Mouse (Mus musculus): ENCODE measurements around the gene S1pr4. TPM values are rescaled to one million over a fixed set of nuclear protein-coding genes. Genes with fewer than 3 reads are reported as not detected.
A peak's percentile ranks its signal among the peaks of the same experiment; 100 is the strongest.

Gene S1pr4
- polyA plus RNA-seq, 1 experiment: 5.6 TPM

DNA sequence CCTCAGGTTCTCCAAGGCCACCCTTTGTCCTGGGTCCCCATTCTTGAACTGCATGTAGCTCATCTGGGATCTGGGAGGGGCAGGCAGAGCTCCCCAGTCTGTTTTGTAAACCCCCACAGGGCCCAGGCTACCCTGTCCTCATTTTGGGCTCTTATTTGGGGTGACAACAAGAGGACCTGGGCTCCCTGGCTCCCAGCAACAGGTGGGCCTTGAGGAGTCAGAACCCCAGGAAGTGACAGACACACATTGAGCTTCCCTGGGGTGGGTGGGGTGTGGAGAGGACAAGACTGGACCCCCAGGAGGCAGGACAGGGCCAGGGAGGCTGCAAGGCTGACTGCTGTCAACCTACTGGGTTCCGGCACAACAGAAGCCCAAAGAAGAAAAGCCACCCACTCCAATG lies 43.7 kb upstream of the S1pr4 start:
- Histone ChIP-seq H3K27me3 (ENCODE audit: control insufficient read depth, insufficient read depth, low read length) (no peaks in the 10 kb centered on the region), H3K4me3 (ENCODE audit: low read depth, low read length) (peak overlapping the region; percentile 84), H3K36me3 (ENCODE audit: control insufficient read depth, insufficient read depth, low read length) (peaks cover 33% of the 10 kb centered on the region), H3K4me1 (ENCODE audit: control insufficient read depth, insufficient read depth, insufficient read length, low read length) (peaks cover 40% of the 10 kb centered on the region), H3K27ac (ENCODE audit: insufficient read depth, low read depth, low read length) (peak overlapping the region; percentile 98)
- 19% methylated on average over 1 of the region's 1 CpGs for WGBS
- TF ChIP-seq CTCF (IDR thresholded peaks at IDR 0.05; ENCODE audit: extremely low read depth, insufficient read length, insufficient replicate concordance, low read depth, low read length) (no peak), POLR2A (IDR thresholded peaks at IDR 0.05; ENCODE audit: low read depth, low read length) (peak; percentile 17; the same call in 1 of the 2 replicates)

DNA sequence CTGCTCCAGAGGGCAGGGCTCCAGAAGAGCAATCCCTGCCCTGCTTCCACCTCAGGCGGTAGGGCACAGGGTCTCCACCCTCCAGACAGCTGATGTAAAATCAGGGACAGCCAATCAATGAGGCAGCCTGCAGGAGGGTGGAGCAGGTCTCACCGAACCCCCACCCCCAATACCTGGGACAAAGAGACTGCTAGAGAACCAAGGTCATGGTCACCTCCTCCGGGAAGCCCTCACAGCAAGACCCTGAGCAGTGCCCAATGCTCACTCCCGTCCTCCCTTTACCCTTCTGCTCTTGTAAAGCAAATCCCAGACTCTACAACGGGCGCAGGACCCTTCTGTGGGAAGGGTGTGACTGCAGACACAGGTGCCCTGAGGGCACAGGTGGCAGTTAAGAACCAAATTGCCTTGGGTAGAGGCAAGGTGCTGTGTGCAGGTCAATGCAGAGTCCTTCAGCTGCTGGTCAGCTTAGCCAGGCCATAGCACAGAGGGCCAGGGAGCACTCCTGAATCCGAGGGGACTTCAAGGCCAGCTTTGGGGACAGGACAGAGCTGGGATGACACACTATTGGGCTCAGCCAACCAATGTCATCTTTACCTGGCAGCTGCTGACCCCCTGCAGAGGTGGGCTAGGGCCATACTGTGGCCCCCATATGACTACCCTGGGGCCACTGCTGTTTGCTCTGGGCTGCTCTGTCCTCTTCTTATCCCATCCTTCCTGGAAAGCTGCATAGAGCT lies 43.0 kb upstream of the S1pr4 start:
- 31% methylated on average over 7 of the region's 7 CpGs for WGBS

DNA sequence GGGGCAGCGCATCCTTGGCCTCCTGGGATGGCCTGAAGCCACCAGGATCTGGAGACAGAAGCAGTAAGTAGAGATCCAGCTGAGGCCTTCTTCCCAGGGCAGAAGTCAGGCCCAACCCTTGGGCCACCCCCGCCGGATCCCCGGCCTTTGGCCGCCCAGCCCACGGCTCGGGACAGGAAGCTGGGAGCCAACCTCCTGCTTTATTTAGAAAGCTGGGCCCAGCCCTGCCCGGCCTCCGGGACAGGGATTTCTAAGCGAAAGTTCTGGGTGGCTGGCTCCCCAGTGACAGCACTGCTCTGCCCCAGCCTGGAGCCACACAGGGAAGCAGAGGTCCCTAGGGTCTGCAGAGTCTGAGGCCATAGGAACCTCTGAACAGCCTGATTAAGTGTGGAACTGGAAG lies 41.9 kb upstream of the S1pr4 start:
- Histone ChIP-seq H3K27me3 (ENCODE audit: control insufficient read depth, insufficient read depth, low read length) (no peaks in the 10 kb centered on the region), H3K36me3 (ENCODE audit: control insufficient read depth, insufficient read depth, low read length) (peaks cover 44% of the 10 kb centered on the region), H3K4me1 (ENCODE audit: control insufficient read depth, insufficient read depth, insufficient read length, low read length) (peaks cover 45% of the 10 kb centered on the region), H3K4me3 (ENCODE audit: low read depth, low read length) (peak overlapping the region; percentile 84), H3K27ac (ENCODE audit: insufficient read depth, low read depth, low read length) (peak overlapping the region; percentile 98)
- TF ChIP-seq POLR2A (IDR thresholded peaks at IDR 0.05; ENCODE audit: low read depth, low read length) (peak; percentile 84), CTCF (IDR thresholded peaks at IDR 0.05; ENCODE audit: extremely low read depth, insufficient read length, insufficient replicate concordance, low read depth, low read length) (no peak)
- 5% methylated on average over 10 of the region's 10 CpGs for WGBS

More for the DNA sequence above, 43.0 kb upstream of the S1pr4 start:
- Histone ChIP-seq H3K4me1 (ENCODE audit: control insufficient read depth, insufficient read depth, insufficient read length, low read length) (peaks cover 43% of the 10 kb centered on the region), H3K27ac (ENCODE audit: insufficient read depth, low read depth, low read length) (peak overlapping the region; percentile 98), H3K36me3 (ENCODE audit: control insufficient read depth, insufficient read depth, low read length) (peaks cover 40% of the 10 kb centered on the region), H3K27me3 (ENCODE audit: control insufficient read depth, insufficient read depth, low read length) (no peaks in the 10 kb centered on the region), H3K4me3 (ENCODE audit: low read depth, low read length) (peak overlapping the region; percentile 84)
- TF ChIP-seq POLR2A (IDR thresholded peaks at IDR 0.05; ENCODE audit: low read depth, low read length): peak; percentile 68; the same call in 1 of the 2 replicates
- no peak for TF ChIP-seq CTCF (IDR thresholded peaks at IDR 0.05; ENCODE audit: extremely low read depth, insufficient read length, insufficient replicate concordance, low read depth, low read length)

DNA sequence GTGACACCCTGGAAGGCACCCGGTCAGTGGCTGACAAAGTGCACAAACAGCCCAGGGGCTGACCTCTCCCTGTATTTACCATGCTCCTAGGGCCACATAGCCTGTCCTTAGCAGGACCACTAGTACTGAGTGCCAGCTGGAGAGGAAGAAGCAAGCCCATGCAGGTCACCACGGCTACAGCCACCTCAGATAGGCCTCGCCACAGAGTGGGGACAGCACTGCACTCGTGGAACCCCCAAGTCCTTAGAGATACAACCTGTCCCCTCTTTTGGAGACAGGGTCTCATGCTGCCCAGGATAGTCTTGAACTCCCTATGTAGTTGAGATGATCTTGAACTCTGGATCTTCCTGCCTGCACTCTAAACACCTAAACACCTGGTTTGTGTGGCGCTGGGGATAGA lies 41.4 kb upstream of the S1pr4 start:
- peaks cover 46% of the 10 kb centered on the region for H3K36me3 ChIP-seq (ENCODE audit: control insufficient read depth, insufficient read depth, low read length)
- TF ChIP-seq POLR2A (IDR thresholded peaks at IDR 0.05; ENCODE audit: low read depth, low read length): no peak
- H3K27ac ChIP-seq (ENCODE audit: insufficient read depth, low read depth, low read length): peak overlapping the region; percentile 98
- 32% methylated on average over 5 of the region's 5 CpGs for WGBS
- peaks cover 43% of the 10 kb centered on the region for H3K4me1 ChIP-seq (ENCODE audit: control insufficient read depth, insufficient read depth, insufficient read length, low read length)
- no peaks in the 10 kb centered on the region for H3K27me3 ChIP-seq (ENCODE audit: control insufficient read depth, insufficient read depth, low read length)
- peak overlapping the region; percentile 84 for H3K4me3 ChIP-seq (ENCODE audit: low read depth, low read length)

DNA sequence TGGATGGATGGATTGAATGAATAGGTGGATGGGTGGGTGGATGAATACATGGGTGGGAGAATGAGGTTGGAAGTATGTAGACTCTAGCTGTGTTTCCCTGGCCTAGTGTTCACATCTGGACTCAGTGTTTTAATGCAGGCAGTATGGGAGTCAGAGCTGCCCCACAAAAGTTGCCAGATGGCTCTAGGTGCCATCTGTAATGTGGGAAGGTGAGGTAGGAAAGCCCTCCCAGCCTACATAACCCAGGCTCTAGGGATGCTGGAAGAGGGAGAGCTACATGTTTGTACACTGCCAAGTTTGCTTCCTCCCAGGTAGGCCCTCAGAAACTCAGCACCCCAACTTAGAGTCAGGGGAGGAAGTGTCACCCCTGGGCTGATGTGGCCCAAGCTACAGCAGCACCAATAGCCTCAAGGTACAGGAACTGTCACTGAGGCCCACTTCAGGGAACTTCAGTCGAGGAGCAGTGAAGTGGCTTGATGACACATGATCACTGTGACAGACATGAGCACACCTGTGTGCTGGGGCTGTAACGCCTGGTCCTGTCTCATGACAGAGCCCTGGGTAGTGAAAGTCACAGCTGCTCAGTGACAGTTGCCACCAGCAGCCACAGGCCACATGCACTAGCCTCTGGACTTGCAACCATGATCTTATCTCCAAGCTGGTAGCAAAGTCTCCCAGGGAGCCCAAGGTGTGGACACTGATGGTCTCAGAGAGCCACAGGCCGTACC lies 38.6 kb upstream of the S1pr4 start:
- H3K27me3 ChIP-seq (ENCODE audit: control insufficient read depth, insufficient read depth, low read length): no peaks in the 10 kb centered on the region
- TF ChIP-seq CTCF (IDR thresholded peaks at IDR 0.05; ENCODE audit: extremely low read depth, insufficient read length, insufficient replicate concordance, low read depth, low read length) (no peak), POLR2A (IDR thresholded peaks at IDR 0.05; ENCODE audit: low read depth, low read length) (no peak)
- H3K4me3 ChIP-seq (ENCODE audit: low read depth, low read length): no peak overlapping the region
- 34% methylated on average over 3 of the region's 3 CpGs for whole genome bisulfite sequencing
- H3K36me3 ChIP-seq (ENCODE audit: control insufficient read depth, insufficient read depth, low read length): peaks cover 67% of the 10 kb centered on the region
- H3K27ac ChIP-seq (ENCODE audit: insufficient read depth, low read depth, low read length): peak overlapping the region; percentile 84
- H3K4me1 ChIP-seq (ENCODE audit: control insufficient read depth, insufficient read depth, insufficient read length, low read length): peaks cover 47% of the 10 kb centered on the region

DNA sequence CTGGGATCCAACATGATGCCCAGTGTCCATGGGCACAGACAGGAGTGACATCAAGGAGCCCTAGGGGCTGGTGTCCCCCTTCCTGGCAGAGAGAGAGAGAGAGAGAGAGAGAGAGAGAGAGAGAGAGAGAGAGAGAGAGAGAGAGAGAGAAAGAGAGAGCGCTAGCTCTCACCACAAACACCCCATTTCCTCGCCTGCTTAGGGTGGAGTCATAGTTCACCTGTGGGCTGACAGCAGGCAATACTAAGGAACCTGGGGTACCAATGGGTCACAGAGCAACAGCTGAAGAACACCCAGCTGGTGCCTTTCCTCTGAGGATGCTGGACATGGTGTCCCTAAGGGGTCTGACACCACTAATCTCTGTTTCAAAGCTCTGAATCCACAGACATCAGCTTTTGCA lies 37.5 kb upstream of the S1pr4 start:
- no peak for TF ChIP-seq CTCF (IDR thresholded peaks at IDR 0.05; ENCODE audit: extremely low read depth, insufficient read length, insufficient replicate concordance, low read depth, low read length)
- TF ChIP-seq POLR2A (IDR thresholded peaks at IDR 0.05; ENCODE audit: low read depth, low read length): no peak
- WGBS: 66% methylated on average over 2 of the region's 2 CpGs
- peaks cover 71% of the 10 kb centered on the region for H3K36me3 ChIP-seq (ENCODE audit: control insufficient read depth, insufficient read depth, low read length)
- peaks cover 47% of the 10 kb centered on the region for H3K4me1 ChIP-seq (ENCODE audit: control insufficient read depth, insufficient read depth, insufficient read length, low read length)
- no peak overlapping the region for H3K4me3 ChIP-seq (ENCODE audit: low read depth, low read length)
- no peaks in the 10 kb centered on the region for H3K27me3 ChIP-seq (ENCODE audit: control insufficient read depth, insufficient read depth, low read length)
- no peak overlapping the region; the same call in 1 of the 2 replicates for H3K27ac ChIP-seq (ENCODE audit: insufficient read depth, low read depth, low read length)

DNA sequence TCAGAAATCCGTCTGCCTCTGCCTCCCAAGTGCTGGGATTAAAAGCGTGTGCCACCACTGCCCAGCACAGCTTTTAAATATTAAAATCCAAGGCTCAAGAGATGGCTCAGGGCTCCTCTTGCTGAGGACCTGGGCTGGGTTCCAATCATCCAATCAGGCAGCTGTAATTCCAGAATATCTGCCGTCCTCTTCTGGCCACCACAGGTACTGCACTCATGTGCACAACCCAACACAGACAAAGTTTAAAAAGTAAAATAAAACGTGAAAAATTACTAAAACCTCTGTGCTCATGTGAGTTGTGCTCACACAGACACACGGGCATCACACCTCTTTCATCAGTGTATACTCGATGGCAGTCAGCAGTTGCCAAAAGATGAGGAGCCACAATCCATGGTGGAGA lies 36.8 kb upstream of the S1pr4 start:
- H3K36me3 ChIP-seq (ENCODE audit: control insufficient read depth, insufficient read depth, low read length): peaks cover 74% of the 10 kb centered on the region
- TF ChIP-seq CTCF (IDR thresholded peaks at IDR 0.05; ENCODE audit: extremely low read depth, insufficient read length, insufficient replicate concordance, low read depth, low read length) (peak; percentile 44; the same call in 1 of the 2 replicates), POLR2A (IDR thresholded peaks at IDR 0.05; ENCODE audit: low read depth, low read length) (no peak)
- H3K4me1 ChIP-seq (ENCODE audit: control insufficient read depth, insufficient read depth, insufficient read length, low read length): peaks cover 47% of the 10 kb centered on the region
- 74% methylated on average over 6 of the region's 6 CpGs for WGBS
- H3K27ac ChIP-seq (ENCODE audit: insufficient read depth, low read depth, low read length): no peak overlapping the region; the same call in 1 of the 2 replicates
- H3K4me3 ChIP-seq (ENCODE audit: low read depth, low read length): no peak overlapping the region
- no peaks in the 10 kb centered on the region for H3K27me3 ChIP-seq (ENCODE audit: control insufficient read depth, insufficient read depth, low read length)
